Mouse (Mus musculus) spleen, adult 18-20 months (tissue): ENCODE results near the gene Gm28048.

ENCODE experiments used
- DNase-seq, 2 experiments: peaks; one replicate each; pipeline ENCODE4 v3.0.0; 2022; ENCODE audit warnings: mixed read lengths in 2 of 2

Gm28048 gene

GRCm38 (mm10) chr11:22937716-22938316, 44.1 kb downstream of the Gm28048 start:
- DNase-seq, result no peak

GRCm38 (mm10) chr11:22936446-22937125, 45.3 kb downstream of the Gm28048 start:
- peak; percentile 22 to 39 for DNase-seq

GRCm38 (mm10) chr11:22932167-22932566, 49.7 kb downstream of the Gm28048 start:
- DNase-seq, result no peak

GRCm38 (mm10) chr11:22931320-22931905, 50.5 kb downstream of the Gm28048 start:
- no peak for DNase-seq

- no peak for DNase-seq
These were observed 51.8 kb downstream of the Gm28048 start for GRCm38 (mm10) chr11:22930129-22930528.

GRCm38 (mm10) chr11:22928586-22929169, 53.2 kb downstream of the Gm28048 start:
- DNase-seq, result peak; percentile 9 to 20

- DNase-seq, result no peak
These were observed 58.3 kb downstream of the Gm28048 start for GRCm38 (mm10) chr11:22923606-22924005.

- DNase-seq, result no peak
These were observed 59.3 kb downstream of the Gm28048 start for GRCm38 (mm10) chr11:22922546-22922945.

GRCm38 (mm10) chr11:22919336-22919735, 62.6 kb downstream of the Gm28048 start:
- DNase-seq, result no peak

GRCm38 (mm10) chr11:22917786-22918185, 64.1 kb downstream of the Gm28048 start:
- DNase-seq, result no peak

GRCm38 (mm10) chr11:22913744-22914143, 68.1 kb downstream of the Gm28048 start:
- DNase-seq, result no peak

- DNase-seq, result no peak
These were observed 70.1 kb downstream of the Gm28048 start for GRCm38 (mm10) chr11:22911831-22912230.

- DNase-seq, result no peak
These were observed 75.4 kb downstream of the Gm28048 start for GRCm38 (mm10) chr11:22906453-22906865.

- DNase-seq, result no peak
These were observed 79.0 kb downstream of the Gm28048 start for GRCm38 (mm10) chr11:22902923-22903322.

GRCm38 (mm10) chr11:22900041-22900440, 81.8 kb downstream of the Gm28048 start:
- no peak for DNase-seq

- DNase-seq, result no peak
These were observed 84.2 kb downstream of the Gm28048 start for GRCm38 (mm10) chr11:22897642-22898041.

GRCm38 (mm10) chr11:22897127-22897526, 84.8 kb downstream of the Gm28048 start:
- DNase-seq, result no peak

GRCm38 (mm10) chr11:22893075-22893474, 88.8 kb downstream of the Gm28048 start:
- DNase-seq, result no peak

- no peak for DNase-seq
These were observed 89.4 kb downstream of the Gm28048 start for GRCm38 (mm10) chr11:22892466-22892865.

- DNase-seq, result no peak
These were observed 90.0 kb downstream of the Gm28048 start for GRCm38 (mm10) chr11:22891876-22892275.

- no peak for DNase-seq
These were observed 90.6 kb downstream of the Gm28048 start for GRCm38 (mm10) chr11:22891242-22891641.

- DNase-seq, result no peak
These were observed 92.7 kb downstream of the Gm28048 start for GRCm38 (mm10) chr11:22889224-22889623.

GRCm38 (mm10) chr11:22886991-22887390, 94.9 kb downstream of the Gm28048 start:
- DNase-seq, result no peak

- no peak for DNase-seq
These were observed 96.5 kb downstream of the Gm28048 start for GRCm38 (mm10) chr11:22885350-22885749.
